Mouse (Mus musculus) fibroblast of lung, adult 2 months (primary cell): ENCODE measurements around the gene Dnajc14.

Experiments
- DNase-seq: peaks from one replicate; pipeline ENCODE4 v3.0.0-alpha.2; 2011; ENCODE audit warnings: low read depth

The Dnajc14 gene

DNA sequence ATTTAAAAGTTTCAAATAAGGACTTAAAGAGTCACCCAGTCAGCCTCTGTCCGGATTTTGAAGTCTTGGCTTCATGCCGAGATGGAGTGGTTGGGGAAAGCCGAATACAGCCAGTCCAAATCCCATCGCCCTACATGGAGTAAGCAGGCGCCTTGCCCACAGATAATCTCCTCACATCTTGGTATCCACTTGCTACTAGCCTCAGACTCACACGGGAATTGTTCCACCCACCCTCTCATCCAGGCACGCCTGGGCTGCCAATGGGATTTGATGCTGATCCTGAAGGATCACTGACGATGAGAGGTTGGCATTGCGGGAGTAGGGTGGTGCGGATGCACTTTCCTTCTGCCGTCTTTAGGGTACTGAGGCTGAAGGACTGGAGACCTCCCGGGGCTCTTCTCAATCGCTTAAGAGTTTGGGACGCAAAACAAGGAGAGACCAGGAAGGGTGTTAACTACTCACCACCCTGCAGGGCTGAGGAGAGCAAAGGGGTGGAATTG, at the start of gene Dnajc14:
Dnajc14 (plus strand) TSS at position 292 of the 500 bp plus-strand sequence.
- DNase-seq: peak; percentile 61

DNA sequence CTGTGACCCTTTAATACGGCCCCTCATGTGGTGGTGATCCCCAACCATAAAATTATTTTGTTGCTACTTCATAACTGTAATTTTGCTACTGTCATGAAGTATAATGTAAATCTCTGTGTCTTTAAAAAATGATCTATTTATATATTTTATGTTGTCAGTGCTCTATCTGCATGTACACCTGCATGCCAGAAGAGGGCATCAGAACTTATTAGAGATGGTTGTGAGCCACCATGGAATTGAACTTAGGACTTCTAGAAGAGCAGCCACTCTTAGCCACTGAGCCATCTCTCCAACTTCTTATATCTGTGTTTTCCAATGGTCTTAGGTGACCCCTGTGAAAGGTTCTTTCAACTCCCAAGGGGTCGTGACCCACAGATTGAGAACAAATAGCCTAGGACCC, 31.0 kb upstream of the Dnajc14 start:
- no peak for DNase-seq

DNA sequence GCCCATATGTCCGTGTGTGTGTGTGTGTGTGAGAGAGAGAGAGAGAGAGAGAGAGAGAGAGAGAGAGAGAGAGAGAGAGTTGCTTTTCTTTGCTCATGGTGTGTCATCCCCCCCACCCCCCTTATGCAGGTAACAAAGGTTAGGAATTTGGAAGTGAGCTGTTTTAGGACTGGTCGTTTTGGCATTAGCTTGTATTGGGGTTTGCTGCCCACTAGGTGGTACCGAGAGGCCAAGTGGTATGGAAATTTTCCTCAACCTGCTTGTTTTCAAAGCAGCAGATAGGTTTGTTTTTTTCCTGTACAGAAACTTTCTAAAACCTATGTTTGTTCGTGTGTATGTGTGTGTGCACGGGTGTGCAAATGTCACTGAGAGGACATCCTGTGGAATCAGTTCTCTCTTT, 30.2 kb upstream of the Dnajc14 start:
- DNase-seq: no peak

DNA sequence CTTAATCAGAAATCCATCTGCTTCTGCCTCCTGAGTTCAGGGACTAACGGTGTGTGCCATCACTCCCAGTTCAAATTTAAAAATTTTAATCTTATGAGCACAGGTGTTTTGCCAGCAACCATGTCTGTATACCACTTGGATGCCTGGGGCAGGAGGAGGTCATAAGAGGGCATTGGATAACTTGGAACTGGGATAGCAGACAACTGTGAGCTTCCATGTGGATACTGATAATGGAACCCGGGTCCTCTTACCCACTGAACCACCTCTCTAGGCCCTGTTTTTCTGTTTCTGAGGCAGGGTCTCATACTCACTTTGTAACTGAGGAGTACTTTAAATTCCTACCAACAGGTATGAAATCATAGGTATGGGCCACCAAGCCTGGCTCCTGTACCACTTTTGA, 25.4 kb upstream of the Dnajc14 start:
- no peak for DNase-seq

DNA sequence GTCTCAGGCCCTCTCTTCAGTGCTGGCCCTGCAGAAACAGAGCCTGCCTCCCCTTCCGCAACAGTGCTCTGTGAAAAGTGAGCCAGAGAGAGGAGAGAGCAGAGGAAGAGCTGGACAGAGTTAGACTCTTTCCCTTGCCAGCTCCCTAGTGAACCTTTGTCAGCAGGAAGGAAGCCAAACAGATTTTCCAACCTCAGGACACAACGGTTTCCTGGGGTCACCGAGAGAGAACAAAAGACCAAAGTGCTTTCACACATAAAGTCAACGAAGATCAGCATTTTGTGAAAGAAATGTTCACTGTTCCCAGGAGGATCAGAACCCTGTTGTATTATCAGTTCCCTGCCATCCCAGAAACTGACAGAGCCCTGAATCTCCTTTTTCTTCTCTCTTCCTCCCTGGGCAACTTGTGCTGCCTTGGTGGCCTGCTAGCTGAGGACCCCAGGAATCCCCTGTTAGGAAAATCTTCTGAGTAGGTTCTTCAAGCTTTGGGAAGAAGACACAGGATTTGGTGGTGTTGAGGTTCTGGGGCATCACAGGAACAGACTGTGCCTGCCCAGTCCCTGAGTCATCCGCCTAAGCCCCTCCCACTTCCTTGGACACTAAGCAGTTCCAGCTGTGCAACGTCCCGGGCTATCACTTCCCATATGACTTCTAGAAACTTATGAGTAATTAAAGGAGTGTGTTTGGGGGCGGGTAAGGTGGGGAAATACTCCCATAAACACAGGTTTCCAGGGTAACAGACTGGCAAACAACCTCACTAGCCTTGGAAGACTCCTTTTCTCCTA, 24.7 kb upstream of the Dnajc14 start:
- peak; percentile 98 for DNase-seq

DNA sequence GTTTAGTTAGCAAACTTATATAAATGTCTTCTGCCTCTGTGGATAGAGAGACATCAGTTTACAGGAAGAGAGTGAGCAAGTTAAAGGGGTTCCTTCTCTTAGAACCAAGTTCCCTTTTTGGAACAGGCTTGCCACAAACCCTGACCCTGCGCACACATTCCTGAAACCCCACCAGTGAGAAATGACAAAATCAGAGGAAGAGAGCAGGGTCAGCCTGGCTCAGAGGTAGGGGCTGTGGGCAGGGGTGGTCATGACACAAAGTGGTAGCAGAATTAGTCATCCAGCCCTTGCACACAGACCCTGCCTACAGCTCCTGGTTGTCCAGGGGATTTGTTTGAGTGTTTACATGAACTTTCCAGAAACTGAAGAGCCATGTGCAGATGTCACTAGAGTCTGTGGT, 23.7 kb upstream of the Dnajc14 start:
- no peak for DNase-seq

DNA sequence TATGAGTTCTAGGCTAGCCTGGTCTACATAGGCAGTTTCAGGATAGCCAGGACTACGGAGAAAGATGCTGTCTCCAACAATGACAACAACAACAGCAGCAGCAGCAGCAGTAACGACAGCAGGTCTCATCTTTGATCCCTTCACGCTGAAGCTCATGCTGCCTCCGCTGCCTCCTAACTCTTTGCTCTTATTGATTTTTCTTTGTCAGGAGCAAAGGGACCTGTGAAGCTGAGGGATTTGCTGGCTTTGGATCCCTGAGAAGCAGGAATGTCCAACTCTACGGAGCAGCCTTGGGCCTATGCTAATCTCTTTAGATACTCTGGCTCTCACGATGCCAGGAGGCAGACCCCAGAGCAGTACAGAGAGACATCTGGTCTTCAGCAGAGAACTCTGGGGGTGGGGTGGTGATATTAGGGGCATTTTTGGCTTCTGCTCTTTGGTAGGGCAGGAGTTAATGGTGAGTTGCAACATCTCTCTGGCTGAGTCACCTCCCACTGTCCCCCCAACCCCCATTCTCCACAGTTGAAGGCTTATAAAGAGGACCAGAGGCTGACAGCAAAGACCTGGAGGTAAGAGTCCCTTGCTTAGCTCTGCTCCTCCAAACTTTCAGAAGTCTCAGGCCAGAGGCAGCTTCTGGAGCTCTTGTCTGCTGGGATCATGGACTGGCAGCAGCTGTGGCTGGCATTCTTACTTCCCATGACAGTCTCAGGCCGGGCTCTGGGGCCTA, 13.3 kb upstream of the Dnajc14 start, which contains the start of gene Mmp19:
Mmp19 (plus strand) TSS at position 513 of the 727 bp plus-strand sequence.
- DNase-seq: peak; percentile 55

DNA sequence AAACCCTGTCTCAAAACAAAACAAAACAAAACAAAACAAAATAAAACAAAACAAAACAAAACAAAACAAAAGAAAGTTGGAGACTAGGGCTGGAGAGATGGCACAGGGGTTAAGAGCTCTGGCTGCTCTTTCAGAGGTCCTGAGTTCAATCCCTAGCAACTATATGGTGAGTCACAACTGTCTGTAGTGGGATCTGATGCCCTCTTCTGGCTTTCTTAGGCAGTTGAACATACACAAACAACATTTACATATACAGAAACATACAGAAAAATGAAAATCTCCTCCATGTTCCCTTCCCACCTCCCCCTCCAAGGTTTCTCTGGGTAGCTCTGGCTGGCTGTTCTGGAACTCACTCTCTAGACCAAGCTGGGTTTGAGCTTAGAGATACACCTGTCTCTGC, 11.8 kb upstream of the Dnajc14 start:
- DNase-seq: no peak

DNA sequence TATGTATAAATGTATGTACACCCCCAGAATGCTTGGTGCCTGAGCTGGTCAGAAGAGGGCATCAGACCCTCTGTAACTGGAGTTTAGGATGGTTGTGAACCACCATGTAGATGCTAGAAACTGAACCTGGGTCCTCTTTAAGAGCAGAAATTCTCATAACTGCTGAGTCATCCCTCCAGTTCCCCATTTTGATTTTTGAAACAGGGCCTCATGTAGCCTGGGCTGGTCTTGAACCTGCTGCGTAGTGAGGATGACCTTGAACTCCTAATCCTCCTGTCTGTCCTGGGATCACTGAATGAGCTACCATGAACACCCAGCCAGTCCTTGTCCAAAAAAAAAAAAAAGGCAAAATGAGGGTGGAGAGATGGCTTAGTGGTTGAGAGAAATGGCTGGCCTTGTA, 10.6 kb upstream of the Dnajc14 start:
- no peak for DNase-seq

DNA sequence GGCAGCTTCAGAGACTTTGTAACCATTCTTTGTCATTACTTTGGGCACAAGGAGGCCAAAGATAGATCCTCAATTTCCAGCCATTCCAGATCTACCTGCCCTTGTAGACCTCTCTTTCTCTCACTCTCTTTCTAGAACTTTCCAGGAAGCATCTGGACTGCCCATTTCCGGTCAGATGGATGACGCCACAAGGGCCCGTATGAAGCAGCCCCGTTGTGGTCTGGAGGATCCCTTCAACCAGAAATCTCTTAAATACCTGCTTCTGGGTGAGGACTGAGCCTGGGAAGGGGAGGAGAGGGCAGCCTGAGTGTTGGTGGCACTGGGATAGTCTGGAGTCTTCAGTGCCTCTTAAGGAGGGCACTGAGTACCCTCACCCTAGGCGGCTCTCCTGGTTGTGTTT, 9.5 kb upstream of the Dnajc14 start:
- no peak for DNase-seq

DNA sequence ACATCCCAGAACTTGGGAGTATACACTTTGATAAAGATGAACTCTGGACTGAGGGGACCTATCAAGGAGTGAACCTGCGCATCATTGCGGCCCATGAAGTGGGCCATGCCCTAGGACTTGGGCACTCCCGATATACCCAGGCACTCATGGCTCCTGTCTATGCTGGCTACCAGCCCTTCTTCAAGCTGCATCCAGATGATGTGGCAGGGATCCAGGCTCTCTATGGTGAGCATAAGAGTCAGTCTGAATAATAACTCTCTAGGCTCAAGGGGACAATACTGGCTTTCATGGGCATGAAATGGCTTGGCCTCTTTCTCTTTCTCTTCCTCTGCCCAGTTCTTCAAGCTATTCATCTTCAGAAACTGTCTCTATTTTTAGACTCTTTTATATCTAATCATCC, 8.3 kb upstream of the Dnajc14 start:
- no peak for DNase-seq

DNA sequence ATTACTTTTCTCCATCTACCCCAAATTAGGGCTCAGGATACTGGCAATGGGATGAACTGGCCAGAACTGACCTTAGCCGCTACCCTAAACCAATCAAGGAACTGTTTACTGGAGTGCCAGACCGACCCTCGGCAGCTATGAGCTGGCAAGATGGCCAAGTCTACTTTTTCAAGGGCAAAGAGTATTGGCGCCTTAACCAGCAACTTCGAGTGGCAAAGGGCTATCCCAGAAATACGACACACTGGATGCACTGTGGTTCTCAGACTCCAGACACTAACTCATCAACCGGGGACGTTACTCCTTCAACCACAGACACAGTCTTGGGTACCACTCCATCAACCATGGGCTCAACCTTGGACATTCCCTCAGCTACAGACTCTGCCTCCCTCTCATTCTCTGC, 5.2 kb upstream of the Dnajc14 start:
- DNase-seq: no peak

DNA sequence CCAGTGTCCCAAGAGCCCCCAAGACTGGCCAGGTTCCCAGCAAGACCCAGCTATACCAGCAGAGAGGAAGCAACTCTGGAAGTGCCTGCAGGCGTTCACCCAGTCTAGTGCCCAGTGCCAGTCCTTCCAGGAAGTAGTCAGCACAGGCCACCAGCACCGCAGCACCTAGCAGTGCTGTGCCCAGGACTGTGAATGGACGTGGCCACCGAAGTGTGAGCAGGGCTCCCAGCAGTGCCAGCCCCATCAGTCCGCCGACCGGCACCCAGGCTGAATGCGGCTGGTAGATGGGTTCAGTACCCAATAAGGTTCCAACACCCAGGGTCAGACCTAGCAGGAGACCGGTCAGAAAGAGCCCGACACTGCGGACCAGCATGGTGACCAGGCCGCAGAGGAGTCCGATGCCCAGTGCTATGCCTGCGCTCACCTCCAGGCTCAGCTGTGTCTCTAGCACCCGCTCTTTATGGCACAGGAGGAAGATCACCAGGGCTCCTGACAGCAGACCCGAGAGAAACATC, 1.8 kb upstream of the Dnajc14 start:
- DNase-seq: no peak

DNA sequence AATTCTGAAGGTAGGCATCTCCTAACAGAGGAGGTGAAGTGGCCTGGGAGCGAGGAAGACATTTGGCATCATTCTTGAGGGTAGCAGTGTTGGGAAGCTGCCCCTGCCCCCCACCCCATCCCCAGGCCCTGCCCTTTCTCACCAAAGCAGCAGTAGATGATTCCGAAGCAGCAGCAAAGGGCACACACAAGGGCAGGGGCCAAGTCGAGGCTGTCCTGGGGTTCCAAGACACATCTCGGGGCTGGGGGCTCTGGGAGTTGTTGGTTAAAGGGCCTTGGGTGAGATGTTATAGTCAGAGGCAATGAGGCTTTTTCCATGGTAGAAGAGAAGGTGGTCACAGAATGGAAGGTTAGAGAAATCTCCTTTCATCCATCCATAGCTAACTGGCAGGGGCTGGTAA, 906 bp upstream of the Dnajc14 start:
- no peak for DNase-seq

DNA sequence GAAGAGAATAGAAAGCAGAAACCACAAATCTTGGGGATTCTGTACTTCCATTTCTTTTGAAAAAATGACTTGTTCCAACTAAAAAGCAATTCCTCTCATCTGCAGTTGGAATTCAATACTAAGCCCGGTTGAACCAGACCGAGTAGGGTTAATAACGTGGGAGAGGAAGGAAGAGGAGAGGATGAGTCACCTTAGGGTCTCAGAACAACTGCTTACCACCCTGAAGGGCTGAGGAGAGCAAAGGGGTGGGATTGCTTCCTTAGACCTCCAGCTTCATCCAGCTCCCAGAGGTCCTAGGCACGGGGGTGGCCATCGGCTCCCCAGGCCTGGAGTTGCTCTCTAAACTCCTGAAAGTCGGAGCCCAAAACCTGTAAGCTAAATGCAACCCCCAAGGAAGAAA, 501 bp upstream of the Dnajc14 start:
- no peak for DNase-seq

DNA sequence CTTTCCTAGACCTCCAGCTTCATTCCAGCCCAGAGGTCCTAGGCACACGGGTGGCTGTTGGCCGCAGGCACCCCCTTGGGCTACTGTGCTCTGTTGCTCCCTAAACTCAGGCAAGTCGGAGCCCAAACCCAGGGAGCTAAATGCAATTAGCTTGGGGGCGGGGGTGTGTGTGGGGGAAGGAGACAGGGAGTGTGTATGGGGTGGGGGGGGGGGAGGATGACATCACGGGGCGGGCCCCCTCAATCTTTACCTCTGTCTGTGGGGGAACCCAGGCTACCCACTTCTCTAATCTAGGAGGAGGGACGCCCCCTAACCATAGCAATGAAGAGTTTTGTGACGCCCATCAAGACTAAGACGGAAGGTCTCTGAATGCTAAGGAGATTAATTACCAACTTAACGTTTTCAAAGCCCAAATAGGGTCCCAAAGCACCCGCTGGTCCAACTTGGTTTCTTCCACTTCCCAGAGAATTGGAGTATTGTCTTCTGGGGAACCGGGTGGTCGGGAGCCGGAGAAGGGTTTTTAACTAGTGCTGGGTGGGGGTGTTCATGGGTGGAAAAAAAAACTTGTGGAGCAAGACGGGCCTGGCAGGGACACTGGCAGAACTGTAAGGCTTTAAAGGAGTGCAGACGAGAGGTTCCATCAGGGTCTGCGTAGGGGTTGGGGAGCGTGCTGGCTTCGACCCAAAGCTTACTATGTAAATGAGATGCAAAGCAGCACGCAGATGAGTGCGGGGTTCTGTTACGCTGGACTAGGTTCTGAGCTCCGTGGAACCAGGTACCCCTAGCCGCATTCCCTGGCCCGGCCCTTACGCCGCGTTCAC, 619 bp downstream of the Dnajc14 start, which contains the start of gene Tmem198b:
Tmem198b (minus strand) TSS at position 100 of the 821 bp plus-strand sequence.
- no peak for DNase-seq

DNA sequence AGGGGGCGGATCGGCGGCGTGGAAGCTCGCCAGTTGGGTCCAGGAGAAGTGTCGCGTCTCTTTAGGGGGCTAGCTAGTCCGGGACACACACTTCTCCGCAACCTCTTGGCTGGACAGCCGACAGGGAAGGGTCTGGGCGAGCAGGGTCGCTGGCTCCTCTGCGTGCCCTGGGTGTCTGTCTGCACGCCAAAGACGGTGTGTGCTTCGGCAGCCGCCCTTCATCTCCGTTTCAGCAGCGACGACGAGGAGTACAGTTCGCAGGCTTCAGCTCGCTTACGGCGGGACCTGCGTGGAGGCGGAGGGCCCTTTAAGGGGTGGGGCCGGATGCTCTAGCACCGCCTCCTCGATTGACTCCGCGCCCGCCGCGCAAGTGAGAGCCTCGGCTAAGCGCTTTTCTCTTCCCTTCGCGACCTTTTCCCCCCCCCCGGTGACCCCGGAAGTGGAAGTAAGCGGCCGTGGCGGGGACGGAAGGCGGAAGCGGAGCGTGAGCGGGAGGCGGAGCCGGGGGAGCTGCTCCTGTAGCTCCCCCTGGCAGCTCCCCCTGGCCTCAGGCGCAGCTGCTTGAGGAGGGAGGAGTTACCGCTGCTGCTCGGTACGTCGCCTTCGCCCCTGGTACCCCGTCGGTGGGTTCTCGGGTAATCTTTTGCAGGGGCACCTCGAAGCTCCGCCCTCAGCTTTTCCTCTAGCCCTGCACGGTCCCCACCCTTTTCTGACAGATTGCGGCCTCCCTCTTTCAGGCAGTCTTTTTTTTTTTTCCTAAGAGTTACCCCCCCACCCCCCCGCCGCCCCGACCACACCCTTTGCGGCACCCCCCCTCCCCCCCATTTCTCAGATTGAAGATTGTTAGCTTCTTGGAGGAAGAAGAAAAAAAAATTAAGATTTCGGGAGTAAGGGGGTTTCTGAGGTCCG, 1.5 kb downstream of the Dnajc14 start:
- DNase-seq: peak; percentile 94

DNA sequence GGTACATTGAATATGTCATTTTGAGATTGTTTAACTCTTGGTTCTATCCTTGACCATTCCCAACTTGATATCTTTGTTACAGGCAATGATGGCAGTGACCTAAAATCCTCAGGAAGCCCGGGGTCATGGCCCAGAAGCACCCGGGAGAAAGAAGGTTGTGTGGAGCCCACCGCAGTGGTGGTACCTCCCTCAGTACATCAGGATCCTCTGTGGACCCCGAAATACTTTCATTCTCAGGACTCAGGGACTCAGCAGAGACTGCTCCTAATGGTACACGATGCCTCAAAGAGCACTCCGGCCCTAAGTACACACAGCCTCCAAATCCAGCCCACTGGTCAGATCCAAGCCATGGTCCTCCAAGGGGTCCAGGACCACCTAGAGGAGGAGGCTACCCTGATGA, 2.2 kb downstream of the Dnajc14 start:
- DNase-seq: no peak

DNA sequence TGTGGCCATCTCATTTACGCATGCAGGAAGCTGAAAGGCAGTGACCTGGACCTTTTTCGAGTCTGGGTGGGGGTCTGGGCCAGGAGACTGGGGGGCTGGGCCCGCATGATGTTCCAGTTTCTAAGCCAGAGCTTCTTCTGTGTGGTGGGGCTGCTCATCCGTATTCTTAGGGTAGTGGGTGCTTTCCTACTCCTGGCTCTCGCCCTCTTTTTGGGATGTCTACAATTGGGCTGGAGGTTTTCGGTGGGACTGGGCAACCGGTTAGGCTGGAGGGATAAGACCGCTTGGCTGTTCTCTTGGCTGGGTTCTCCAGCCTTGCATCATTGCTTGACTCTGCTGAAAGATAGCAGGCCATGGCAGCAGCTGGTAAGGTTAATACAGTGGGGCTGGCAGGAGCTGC, 3.2 kb downstream of the Dnajc14 start:
- no peak for DNase-seq

DNA sequence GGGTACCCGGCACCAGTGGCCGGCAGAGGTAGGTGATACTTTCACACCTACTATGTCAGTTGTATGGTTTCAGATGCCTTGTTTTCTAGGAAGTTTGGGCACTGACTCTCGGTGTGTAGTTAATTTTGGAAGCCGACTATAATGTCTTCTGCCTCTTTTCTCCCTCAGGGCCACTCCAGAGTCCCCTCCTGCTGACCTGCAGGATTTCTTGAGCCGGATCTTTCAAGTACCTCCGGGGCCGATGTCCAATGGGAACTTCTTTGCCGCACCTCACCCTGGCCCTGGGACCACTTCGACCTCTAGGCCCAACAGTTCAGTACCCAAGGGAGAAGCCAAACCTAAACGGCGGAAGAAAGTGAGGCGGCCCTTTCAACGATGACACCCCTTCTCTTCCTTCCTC, 13.2 kb downstream of the Dnajc14 start, which contains the start of gene Sarnp:
Sarnp (plus strand) TSS at position 301 of the 400 bp plus-strand sequence.
- no peak for DNase-seq

DNA sequence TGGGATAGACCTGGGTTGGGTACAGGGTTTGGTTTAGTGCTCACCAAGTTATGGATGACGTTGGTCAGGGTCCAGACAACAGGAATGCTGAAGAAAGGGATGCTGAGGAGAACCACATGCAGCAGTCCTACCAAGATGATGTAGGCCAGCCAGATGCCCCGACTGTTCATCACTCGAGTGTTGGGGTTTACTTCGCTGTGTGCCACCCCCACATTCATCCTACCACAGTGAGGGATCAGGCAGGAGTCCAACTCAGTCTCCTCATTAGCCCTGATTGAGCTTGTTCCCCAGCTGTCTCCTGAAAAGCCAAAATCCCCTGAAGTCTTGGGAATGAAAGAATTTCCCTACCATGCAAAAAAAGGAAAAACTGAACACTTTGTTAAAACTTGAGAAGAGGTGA, 16.4 kb downstream of the Dnajc14 start:
- DNase-seq: no peak
